Mouse (Mus musculus): Measurements from ENCODE around the gene Nlrc5. TPM values are rescaled to one million over a fixed set of nuclear protein-coding genes. Genes with fewer than 3 reads are reported as not detected.

Nlrc5 gene
- polyA plus RNA-seq, 1 experiment = 7.4 TPM

DNA sequence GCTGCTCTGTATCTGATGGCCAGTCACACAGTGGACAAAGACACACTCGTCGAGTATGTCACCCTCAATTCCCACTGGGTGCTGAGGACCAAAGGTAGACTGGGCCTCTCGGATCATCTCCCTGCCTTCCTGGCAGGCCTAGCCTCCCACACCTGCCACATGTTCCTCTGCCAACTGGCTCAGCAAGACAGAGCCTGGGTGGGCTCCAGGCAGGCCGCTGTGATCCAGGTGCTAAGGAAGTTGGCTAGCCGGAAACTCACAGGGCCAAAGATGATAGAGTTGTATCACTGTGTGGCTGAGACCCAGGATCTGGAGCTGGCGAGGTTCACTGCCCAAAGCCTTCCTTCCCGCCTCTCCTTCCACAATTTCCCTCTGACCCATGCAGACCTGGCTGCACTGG lies 42.7 kb downstream of the Nlrc5 start:
- WGBS = 77% methylated on average over 7 of the region's 7 CpGs
- Histone ChIP-seq H3K4me1 (ENCODE audit: control insufficient read depth, insufficient read depth, insufficient read length, low read length) (no peaks in the 10 kb centered on the region), H3K4me3 (ENCODE audit: low read depth, low read length) (no peak overlapping the region), H3K36me3 (ENCODE audit: control insufficient read depth, insufficient read depth, low read length) (peaks cover 10% of the 10 kb centered on the region), H3K27ac (ENCODE audit: insufficient read depth, low read depth, low read length) (no peak overlapping the region), H3K27me3 (ENCODE audit: control insufficient read depth, insufficient read depth, low read length) (no peaks in the 10 kb centered on the region)
- TF ChIP-seq CTCF (IDR thresholded peaks at IDR 0.05; ENCODE audit: extremely low read depth, insufficient read length, insufficient replicate concordance, low read depth, low read length) (no peak), POLR2A (IDR thresholded peaks at IDR 0.05; ENCODE audit: low read depth, low read length) (no peak)

GRCm38 (mm10) chr8:94482051-94482450 lies 47.9 kb downstream of the Nlrc5 start:
- H3K27ac ChIP-seq (ENCODE audit: insufficient read depth, low read depth, low read length) = no peak overlapping the region
- WGBS = 9% methylated on average over 6 of the region's 6 CpGs
- no peak overlapping the region for H3K4me3 ChIP-seq (ENCODE audit: low read depth, low read length)
- H3K27me3 ChIP-seq (ENCODE audit: control insufficient read depth, insufficient read depth, low read length) = no peaks in the 10 kb centered on the region
- peaks cover 7% of the 10 kb centered on the region; the same call in 1 of the 2 replicates for H3K4me1 ChIP-seq (ENCODE audit: control insufficient read depth, insufficient read depth, insufficient read length, low read length)
- peaks cover 4% of the 10 kb centered on the region; the same call in 1 of the 2 replicates for H3K36me3 ChIP-seq (ENCODE audit: control insufficient read depth, insufficient read depth, low read length)
- TF ChIP-seq CTCF (IDR thresholded peaks at IDR 0.05; ENCODE audit: extremely low read depth, insufficient read length, insufficient replicate concordance, low read depth, low read length) (no peak), POLR2A (IDR thresholded peaks at IDR 0.05; ENCODE audit: low read depth, low read length) (no peak)

DNA sequence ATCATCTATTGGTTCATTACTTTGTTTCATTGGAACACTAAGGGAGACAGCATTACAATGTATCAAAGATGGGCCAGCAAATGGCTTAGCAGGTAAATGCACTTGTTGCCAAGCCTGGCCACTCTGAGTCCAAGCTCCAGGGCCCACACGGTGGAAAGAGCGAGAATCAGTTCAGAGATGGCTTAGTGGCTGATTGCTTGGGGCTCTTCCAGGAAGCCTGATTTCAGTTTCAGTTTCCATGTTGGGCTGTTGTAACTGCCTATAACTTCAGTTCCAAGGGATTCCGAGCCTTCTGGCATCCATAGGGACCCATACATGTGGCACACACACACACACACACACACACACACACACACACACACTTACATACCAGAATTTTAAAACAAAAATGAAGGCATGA lies 51.1 kb downstream of the Nlrc5 start:
- H3K27me3 ChIP-seq (ENCODE audit: control insufficient read depth, insufficient read depth, low read length) = no peaks in the 10 kb centered on the region
- H3K27ac ChIP-seq (ENCODE audit: insufficient read depth, low read depth, low read length) = peak overlapping the region; percentile 36
- H3K4me1 ChIP-seq (ENCODE audit: control insufficient read depth, insufficient read depth, insufficient read length, low read length) = peaks cover 7% of the 10 kb centered on the region; the same call in 1 of the 2 replicates
- 10% methylated on average over 3 of the region's 3 CpGs for WGBS
- 0 out of 2 replicates have a peak overlapping the region, but pooled peaks have one; percentile 37 for H3K4me3 ChIP-seq (ENCODE audit: low read depth, low read length)
- H3K36me3 ChIP-seq (ENCODE audit: control insufficient read depth, insufficient read depth, low read length) = no peaks in the 10 kb centered on the region; the same call in 1 of the 2 replicates
- no peak for TF ChIP-seq POLR2A (IDR thresholded peaks at IDR 0.05; ENCODE audit: low read depth, low read length)
- no peak for TF ChIP-seq CTCF (IDR thresholded peaks at IDR 0.05; ENCODE audit: extremely low read depth, insufficient read length, insufficient replicate concordance, low read depth, low read length)

DNA sequence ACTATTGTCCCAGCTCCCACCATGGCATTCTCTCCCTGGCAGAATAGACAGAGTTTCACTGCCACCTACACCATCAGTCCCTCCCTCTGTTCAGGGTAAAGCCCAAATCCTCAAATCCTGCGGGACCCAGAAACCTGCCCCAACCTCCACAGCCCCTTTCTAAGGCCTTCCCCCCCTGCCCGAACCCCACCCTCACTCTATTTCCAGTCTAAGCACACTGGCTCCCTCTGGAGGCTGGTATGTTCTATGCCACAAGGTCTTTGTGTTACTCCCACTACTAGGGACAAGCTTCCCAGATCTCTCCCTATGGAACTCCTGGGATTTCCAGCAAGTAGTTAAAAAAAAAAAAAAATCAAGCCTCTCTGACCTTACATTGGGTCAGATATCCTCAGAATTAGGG lies 51.7 kb downstream of the Nlrc5 start:
- no peaks in the 10 kb centered on the region; the same call in 1 of the 2 replicates for H3K36me3 ChIP-seq (ENCODE audit: control insufficient read depth, insufficient read depth, low read length)
- no peaks in the 10 kb centered on the region for H3K27me3 ChIP-seq (ENCODE audit: control insufficient read depth, insufficient read depth, low read length)
- H3K4me1 ChIP-seq (ENCODE audit: control insufficient read depth, insufficient read depth, insufficient read length, low read length) = peaks cover 7% of the 10 kb centered on the region; the same call in 1 of the 2 replicates
- no peak for TF ChIP-seq POLR2A (IDR thresholded peaks at IDR 0.05; ENCODE audit: low read depth, low read length)
- peak; percentile 68; the same call in 1 of the 2 replicates for TF ChIP-seq CTCF (IDR thresholded peaks at IDR 0.05; ENCODE audit: extremely low read depth, insufficient read length, insufficient replicate concordance, low read depth, low read length)
- H3K27ac ChIP-seq (ENCODE audit: insufficient read depth, low read depth, low read length) = peak overlapping the region; percentile 36; the same call in 1 of the 2 replicates
- 6% methylated on average over 2 of the region's 2 CpGs for WGBS
- peak overlapping the region; percentile 37 for H3K4me3 ChIP-seq (ENCODE audit: low read depth, low read length)

DNA sequence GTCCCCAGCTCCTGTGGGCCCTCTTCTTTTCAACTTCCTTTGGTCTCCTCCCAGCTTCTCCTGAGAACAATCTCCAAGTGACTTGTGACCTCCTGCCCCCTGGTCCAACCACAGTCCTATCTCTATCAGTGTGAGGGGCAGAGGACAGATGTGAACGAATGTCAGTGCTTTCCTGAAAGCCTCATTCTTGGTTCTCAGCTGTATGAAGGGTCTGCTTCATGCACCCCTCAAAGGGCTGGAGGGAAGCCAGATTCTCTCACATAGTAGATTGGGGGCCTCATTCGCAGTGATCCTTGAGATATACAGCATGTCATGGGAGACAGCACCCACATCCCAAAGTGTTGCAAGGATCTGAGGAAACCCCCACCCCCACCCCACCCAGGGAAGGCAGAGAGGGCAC lies 53.9 kb downstream of the Nlrc5 start:
- H3K36me3 ChIP-seq (ENCODE audit: control insufficient read depth, insufficient read depth, low read length) = no peaks in the 10 kb centered on the region; the same call in 1 of the 2 replicates
- H3K27me3 ChIP-seq (ENCODE audit: control insufficient read depth, insufficient read depth, low read length) = no peaks in the 10 kb centered on the region
- no peak for TF ChIP-seq POLR2A (IDR thresholded peaks at IDR 0.05; ENCODE audit: low read depth, low read length)
- no peak for TF ChIP-seq CTCF (IDR thresholded peaks at IDR 0.05; ENCODE audit: extremely low read depth, insufficient read length, insufficient replicate concordance, low read depth, low read length)
- no peak overlapping the region for H3K27ac ChIP-seq (ENCODE audit: insufficient read depth, low read depth, low read length)
- H3K4me1 ChIP-seq (ENCODE audit: control insufficient read depth, insufficient read depth, insufficient read length, low read length) = peaks cover 11% of the 10 kb centered on the region; the same call in 1 of the 2 replicates
- WGBS = 56% methylated on average over 2 of the region's 2 CpGs
- no peak overlapping the region for H3K4me3 ChIP-seq (ENCODE audit: low read depth, low read length)

DNA sequence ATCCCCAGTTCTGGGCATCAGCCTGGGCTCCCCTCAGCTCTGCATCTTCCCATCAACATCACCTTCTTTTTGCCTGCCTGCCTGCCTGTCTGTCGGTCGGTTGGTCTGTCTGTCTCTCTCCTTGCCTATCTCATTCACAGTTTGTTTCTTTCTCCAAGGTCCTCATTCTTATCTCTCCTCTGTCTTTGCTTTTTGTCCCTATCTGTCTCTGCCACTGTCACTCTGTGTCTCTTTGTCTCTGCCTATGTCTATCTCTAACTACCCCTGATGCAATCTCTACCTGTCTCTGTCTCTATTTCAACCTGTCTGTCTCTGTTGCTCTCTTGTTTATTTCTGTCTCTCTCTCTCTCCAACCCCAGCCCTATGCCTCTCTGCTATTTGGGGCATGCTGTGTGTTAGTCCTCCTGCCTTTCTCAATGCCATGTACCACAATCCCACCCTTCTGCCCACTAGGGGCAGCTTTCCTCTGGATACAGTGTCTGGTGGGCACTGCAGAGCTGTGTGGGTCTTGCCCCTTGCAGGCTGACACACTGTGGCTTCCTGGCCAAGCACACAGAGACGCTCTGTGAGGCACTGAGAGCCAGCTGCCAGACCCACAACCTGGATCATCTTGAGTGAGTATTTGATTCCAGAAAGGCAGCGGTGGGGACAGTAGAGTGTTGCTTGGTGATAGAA lies 55.8 kb downstream of the Nlrc5 start:
- H3K36me3 ChIP-seq (ENCODE audit: control insufficient read depth, insufficient read depth, low read length) = no peaks in the 10 kb centered on the region; the same call in 1 of the 2 replicates
- 75% methylated on average over 4 of the region's 4 CpGs for WGBS
- H3K4me3 ChIP-seq (ENCODE audit: low read depth, low read length) = no peak overlapping the region
- no peak overlapping the region for H3K27ac ChIP-seq (ENCODE audit: insufficient read depth, low read depth, low read length)
- peaks cover 11% of the 10 kb centered on the region; the same call in 1 of the 2 replicates for H3K4me1 ChIP-seq (ENCODE audit: control insufficient read depth, insufficient read depth, insufficient read length, low read length)
- no peaks in the 10 kb centered on the region for H3K27me3 ChIP-seq (ENCODE audit: control insufficient read depth, insufficient read depth, low read length)
- TF ChIP-seq POLR2A (IDR thresholded peaks at IDR 0.05; ENCODE audit: low read depth, low read length) = no peak
- TF ChIP-seq CTCF (IDR thresholded peaks at IDR 0.05; ENCODE audit: extremely low read depth, insufficient read length, insufficient replicate concordance, low read depth, low read length) = no peak

- 7% methylated on average over 15 of the region's 15 CpGs for WGBS
- peaks cover 4% of the 10 kb centered on the region; the same call in 1 of the 2 replicates for H3K4me1 ChIP-seq (ENCODE audit: control insufficient read depth, insufficient read depth, insufficient read length, low read length)
- TF ChIP-seq POLR2A (IDR thresholded peaks at IDR 0.05; ENCODE audit: low read depth, low read length) (no peak), CTCF (IDR thresholded peaks at IDR 0.05; ENCODE audit: extremely low read depth, insufficient read length, insufficient replicate concordance, low read depth, low read length) (peak; percentile 69; the same call in 1 of the 2 replicates)
- H3K27ac ChIP-seq (ENCODE audit: insufficient read depth, low read depth, low read length) = no peak overlapping the region
- no peaks in the 10 kb centered on the region for H3K27me3 ChIP-seq (ENCODE audit: control insufficient read depth, insufficient read depth, low read length)
- H3K36me3 ChIP-seq (ENCODE audit: control insufficient read depth, insufficient read depth, low read length) = no peaks in the 10 kb centered on the region; the same call in 1 of the 2 replicates
- peak overlapping the region; percentile 5 for H3K4me3 ChIP-seq (ENCODE audit: low read depth, low read length)
Observed at GRCm38 (mm10) chr8:94492021-94492681, 58.0 kb downstream of the Nlrc5 start.

Data from small intestine, adult 2 months (tissue).